Mouse (Mus musculus): Measurements from ENCODE around the gene Dennd1b. TPM values are rescaled to one million over a fixed set of nuclear protein-coding genes. Genes with fewer than 3 reads are reported as not detected.

The Dennd1b gene
- total RNA-seq, 1 experiment, result 17.6 TPM

- no peak for TF ChIP-seq CHD2 (IDR thresholded peaks at IDR 0.05; ENCODE audit: low read depth, low read length)
- TF ChIP-seq ZNF384 (IDR thresholded peaks at IDR 0.05; ENCODE audit: low read depth, low read length), result no peak
- TF ChIP-seq HCFC1 (IDR thresholded peaks at IDR 0.05; ENCODE audit: borderline replicate concordance, insufficient read depth, low read length), result no peak
- Histone ChIP-seq H3K9me3 (ENCODE audit: control insufficient read depth, insufficient read depth, low read depth, low read length) (no peaks in the 10 kb centered on the region), H3K4me3 (ENCODE audit: insufficient read depth in 1 of 2, low read depth in 1 of 2, low read length in 2 of 2, poor library complexity in 1 of 2, severe bottlenecking in 1 of 2) (no peak overlapping the region), H3K4me1 (ENCODE audit: control insufficient read depth in 2 of 2, insufficient read depth in 2 of 2, low read length in 2 of 2, poor library complexity in 1 of 2) (no peaks in the 10 kb centered on the region; a peak in 2 of 4 replicates), H3K36me3 (ENCODE audit: control insufficient read depth, insufficient read depth, low read length, poor library complexity, severe bottlenecking) (no peaks in the 10 kb centered on the region), H3K27ac (ENCODE audit: insufficient read depth, low read depth, low read length, poor library complexity, severe bottlenecking) (no peak overlapping the region), H3K9ac (ENCODE audit: insufficient read depth, low read depth, low read length, poor library complexity, severe bottlenecking) (no peak overlapping the region)
- no peak for DNase-seq (ENCODE audit: low read depth, low spot score)
- in situ Hi-C loops (cut with MboI; ENCODE audit: low sequenced_read_pairs in 2 of 2, unreplicated experiment in 2 of 2), result no loop called here
These were observed 32.4 kb upstream of the Dennd1b start for GRCm38 (mm10) chr1:138930856-138931255.

- no peaks in the 10 kb centered on the region for H3K36me3 ChIP-seq (ENCODE audit: control insufficient read depth, insufficient read depth, low read length, poor library complexity, severe bottlenecking)
- no peak overlapping the region for H3K4me3 ChIP-seq (ENCODE audit: insufficient read depth in 1 of 2, low read depth in 1 of 2, low read length in 2 of 2, poor library complexity in 1 of 2, severe bottlenecking in 1 of 2)
- H3K4me1 ChIP-seq (ENCODE audit: control insufficient read depth in 2 of 2, insufficient read depth in 2 of 2, low read length in 2 of 2, poor library complexity in 1 of 2), result no peaks in the 10 kb centered on the region
- in situ Hi-C loops (cut with MboI; ENCODE audit: low sequenced_read_pairs in 2 of 2, unreplicated experiment in 2 of 2), result no loop called here
- H3K27ac ChIP-seq (ENCODE audit: insufficient read depth, low read depth, low read length, poor library complexity, severe bottlenecking), result no peak overlapping the region
- H3K9me3 ChIP-seq (ENCODE audit: control insufficient read depth, insufficient read depth, low read depth, low read length), result no peaks in the 10 kb centered on the region
- no peak for DNase-seq (ENCODE audit: low read depth, low spot score)
- no peak overlapping the region for H3K9ac ChIP-seq (ENCODE audit: insufficient read depth, low read depth, low read length, poor library complexity, severe bottlenecking)
- TF ChIP-seq CHD2 (IDR thresholded peaks at IDR 0.05; ENCODE audit: low read depth, low read length) (no peak), MAFK (IDR thresholded peaks at IDR 0.05; ENCODE audit: insufficient read depth, low read depth, low read length) (no peak), ZNF384 (IDR thresholded peaks at IDR 0.05; ENCODE audit: low read depth, low read length) (no peak), ZC3H11A (IDR thresholded peaks at IDR 0.05; ENCODE audit: borderline replicate concordance, low read depth, low read length) (no peak), HCFC1 (IDR thresholded peaks at IDR 0.05; ENCODE audit: borderline replicate concordance, insufficient read depth, low read length) (no peak)
These were observed 27.1 kb upstream of the Dennd1b start for GRCm38 (mm10) chr1:138936169-138936568.

GRCm38 (mm10) chr1:138937686-138938370 lies 25.4 kb upstream of the Dennd1b start:
- no peak overlapping the region for H3K4me3 ChIP-seq (ENCODE audit: insufficient read depth in 1 of 2, low read depth in 1 of 2, low read length in 2 of 2, poor library complexity in 1 of 2, severe bottlenecking in 1 of 2)
- DNase-seq (ENCODE audit: low read depth, low spot score), result no peak

GRCm38 (mm10) chr1:138939579-138940139 lies 23.6 kb upstream of the Dennd1b start:
- no peaks in the 10 kb centered on the region for H3K9me3 ChIP-seq (ENCODE audit: control insufficient read depth, insufficient read depth, low read depth, low read length)
- in situ Hi-C loops (cut with MboI; ENCODE audit: low sequenced_read_pairs in 2 of 2, unreplicated experiment in 2 of 2), result no loop called here
- no peak overlapping the region for H3K27ac ChIP-seq (ENCODE audit: insufficient read depth, low read depth, low read length, poor library complexity, severe bottlenecking)
- H3K4me1 ChIP-seq (ENCODE audit: control insufficient read depth in 2 of 2, insufficient read depth in 2 of 2, low read length in 2 of 2, poor library complexity in 1 of 2), result no peaks in the 10 kb centered on the region
- no peak overlapping the region for H3K9ac ChIP-seq (ENCODE audit: insufficient read depth, low read depth, low read length, poor library complexity, severe bottlenecking)
- H3K36me3 ChIP-seq (ENCODE audit: control insufficient read depth, insufficient read depth, low read length, poor library complexity, severe bottlenecking), result no peaks in the 10 kb centered on the region
- DNase-seq (ENCODE audit: low read depth, low spot score), result no peak
- no peak overlapping the region for H3K4me3 ChIP-seq (ENCODE audit: insufficient read depth in 1 of 2, low read depth in 1 of 2, low read length in 2 of 2, poor library complexity in 1 of 2, severe bottlenecking in 1 of 2)
- TF ChIP-seq HCFC1 (IDR thresholded peaks at IDR 0.05; ENCODE audit: borderline replicate concordance, insufficient read depth, low read length) (no peak), MAFK (IDR thresholded peaks at IDR 0.05; ENCODE audit: insufficient read depth, low read depth, low read length) (no peak), ZNF384 (IDR thresholded peaks at IDR 0.05; ENCODE audit: low read depth, low read length) (no peak), CHD2 (IDR thresholded peaks at IDR 0.05; ENCODE audit: low read depth, low read length) (no peak), ZC3H11A (IDR thresholded peaks at IDR 0.05; ENCODE audit: borderline replicate concordance, low read depth, low read length) (no peak)

More at GRCm38 (mm10) chr1:138937686-138938370, 25.4 kb upstream of the Dennd1b start:
- H3K9me3 ChIP-seq (ENCODE audit: control insufficient read depth, insufficient read depth, low read depth, low read length), result no peaks in the 10 kb centered on the region
- in situ Hi-C loops (cut with MboI; ENCODE audit: low sequenced_read_pairs in 2 of 2, unreplicated experiment in 2 of 2), result no loop called here
- H3K4me1 ChIP-seq (ENCODE audit: control insufficient read depth in 2 of 2, insufficient read depth in 2 of 2, low read length in 2 of 2, poor library complexity in 1 of 2), result no peaks in the 10 kb centered on the region
- no peaks in the 10 kb centered on the region for H3K36me3 ChIP-seq (ENCODE audit: control insufficient read depth, insufficient read depth, low read length, poor library complexity, severe bottlenecking)
- H3K9ac ChIP-seq (ENCODE audit: insufficient read depth, low read depth, low read length, poor library complexity, severe bottlenecking), result no peak overlapping the region
- TF ChIP-seq ZC3H11A (IDR thresholded peaks at IDR 0.05; ENCODE audit: borderline replicate concordance, low read depth, low read length) (no peak), ZNF384 (IDR thresholded peaks at IDR 0.05; ENCODE audit: low read depth, low read length) (no peak), CHD2 (IDR thresholded peaks at IDR 0.05; ENCODE audit: low read depth, low read length) (no peak), MAFK (IDR thresholded peaks at IDR 0.05; ENCODE audit: insufficient read depth, low read depth, low read length) (no peak), HCFC1 (IDR thresholded peaks at IDR 0.05; ENCODE audit: borderline replicate concordance, insufficient read depth, low read length) (no peak)
- no peak overlapping the region for H3K27ac ChIP-seq (ENCODE audit: insufficient read depth, low read depth, low read length, poor library complexity, severe bottlenecking)

Data from ES-E14 (cell line).